Mouse (Mus musculus): ENCODE results near the gene Ccdc142. TPM values are rescaled to one million over a fixed set of nuclear protein-coding genes. Genes with fewer than 3 reads are reported as not detected.
A peak's percentile ranks its signal among the peaks of the same experiment; 100 is the strongest.

Gene Ccdc142
- polyA plus RNA-seq, 1 experiment from 2014 or later, result 2.6 TPM

DNA sequence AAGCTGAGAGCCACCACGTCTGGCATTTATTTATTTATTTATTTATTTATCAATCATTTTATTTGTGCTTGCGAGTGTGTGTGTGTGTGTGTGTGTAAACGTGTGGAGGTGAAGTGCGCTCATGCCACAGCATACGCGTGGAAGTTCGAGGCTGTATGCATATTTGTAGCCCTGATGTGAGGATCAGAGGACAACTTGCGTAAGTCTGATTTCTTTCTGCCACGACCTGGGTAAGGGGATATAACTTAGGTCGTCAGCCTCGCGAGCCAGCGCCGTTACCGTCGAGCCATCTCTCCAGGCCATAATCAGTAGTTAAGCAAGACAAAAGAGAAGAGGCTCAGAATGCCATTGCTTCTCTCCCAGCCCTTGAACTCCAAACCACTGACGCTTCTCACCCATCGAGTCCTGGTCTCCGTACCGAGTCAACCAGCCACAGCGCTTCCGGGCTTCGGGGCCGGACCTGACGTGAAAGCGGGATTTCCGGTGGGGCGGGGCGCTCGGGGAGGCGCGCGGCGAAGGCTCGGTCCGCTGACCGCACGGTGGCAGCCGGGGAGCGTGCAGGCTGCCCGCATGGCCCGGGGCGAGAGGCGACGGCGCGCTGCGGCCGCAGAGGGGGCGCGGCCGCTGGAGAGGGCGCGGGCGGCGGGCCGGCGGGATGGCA lies 13.7 kb downstream of the Ccdc142 start, which contains the start of gene Mogs:
Mogs (plus strand) TSS at position 486 of the 661 bp plus-strand sequence.
- no peaks in the 10 kb centered on the region for H3K9me3 ChIP-seq
- H3K4me3 ChIP-seq (replicated peaks), result peak within 1 kb of the TSS; percentile 83
- peaks cover 34% of the 10 kb centered on the region for H3K36me3 ChIP-seq (replicated peaks)
- no peaks in the 10 kb centered on the region for H3K27me3 ChIP-seq
- peak within 1 kb of the TSS; percentile 79 for H3K27ac ChIP-seq
- 2% methylated on average over 45 of the region's 58 CpGs for WGBS
- H3K4me2 ChIP-seq, result peak within 1 kb of the TSS; percentile 96
- H3K4me1 ChIP-seq, result peaks cover 42% of the 10 kb centered on the region
- peak within 1 kb of the TSS; percentile 92 for H3K9ac ChIP-seq
- peak; percentile 92 for ATAC-seq (ENCODE audit: low FRiP score)

DNA sequence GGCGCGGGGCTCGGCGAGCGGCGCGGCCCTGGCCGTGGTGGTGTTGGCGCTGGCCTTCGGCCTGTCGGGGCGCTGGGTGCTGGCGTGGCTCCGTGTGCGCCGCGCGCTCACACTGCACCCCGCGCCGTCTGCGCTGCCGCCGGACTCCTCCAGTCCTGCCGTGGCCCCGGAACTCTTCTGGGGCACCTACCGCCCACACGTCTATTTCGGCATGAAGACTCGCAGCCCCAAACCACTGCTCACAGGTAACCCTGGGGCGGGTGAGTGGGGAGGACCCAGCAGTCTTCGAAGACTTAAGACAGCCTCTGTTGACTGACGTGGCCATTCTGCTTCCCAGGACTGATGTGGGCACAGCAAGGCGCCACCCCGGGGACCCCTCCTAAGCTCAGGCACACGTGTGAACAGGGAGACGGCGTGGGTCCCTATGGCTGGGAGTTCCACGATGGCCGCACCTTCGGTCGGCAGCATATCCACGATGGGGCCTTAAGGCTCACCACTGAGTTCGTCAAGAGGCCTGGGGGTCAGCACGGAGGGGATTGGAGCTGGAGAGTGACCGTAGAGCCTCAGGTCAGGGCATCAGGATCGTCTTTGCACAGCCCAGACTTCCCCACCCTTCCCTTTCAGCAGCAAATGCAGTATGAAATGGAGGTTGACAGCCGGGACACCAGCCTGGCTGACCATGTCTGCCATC lies 14.4 kb downstream of the Ccdc142 start:
- 3% methylated on average over 27 of the region's 48 CpGs for WGBS
- peaks cover 44% of the 10 kb centered on the region for H3K4me1 ChIP-seq

GRCm38 (mm10) chr6:83116373-83117164 lies 15.2 kb downstream of the Ccdc142 start:
- H3K36me3 ChIP-seq (replicated peaks), result peaks cover 29% of the 10 kb centered on the region
- WGBS, result 88% methylated on average over 11 of the region's 11 CpGs
- H3K4me1 ChIP-seq, result peaks cover 44% of the 10 kb centered on the region
- no peak overlapping the region for H3K27ac ChIP-seq
- peak overlapping the region; percentile 83 for H3K4me3 ChIP-seq (replicated peaks)
- H3K9ac ChIP-seq, result peak overlapping the region; percentile 92
- no peak for ATAC-seq (ENCODE audit: low FRiP score)
- peak overlapping the region; percentile 96 for H3K4me2 ChIP-seq
- H3K27me3 ChIP-seq, result no peaks in the 10 kb centered on the region
- no peaks in the 10 kb centered on the region for H3K9me3 ChIP-seq

More for the DNA sequence above, 14.4 kb downstream of the Ccdc142 start:
- Histone ChIP-seq H3K9me3 (no peaks in the 10 kb centered on the region), H3K27me3 (no peaks in the 10 kb centered on the region), H3K27ac (peak overlapping the region; percentile 79), H3K9ac (peak overlapping the region; percentile 92), H3K36me3 (replicated peaks) (peaks cover 34% of the 10 kb centered on the region), H3K4me2 (peak overlapping the region; percentile 96), H3K4me3 (replicated peaks) (peak overlapping the region; percentile 83)
- ATAC-seq (ENCODE audit: low FRiP score), result peak; percentile 75

DNA sequence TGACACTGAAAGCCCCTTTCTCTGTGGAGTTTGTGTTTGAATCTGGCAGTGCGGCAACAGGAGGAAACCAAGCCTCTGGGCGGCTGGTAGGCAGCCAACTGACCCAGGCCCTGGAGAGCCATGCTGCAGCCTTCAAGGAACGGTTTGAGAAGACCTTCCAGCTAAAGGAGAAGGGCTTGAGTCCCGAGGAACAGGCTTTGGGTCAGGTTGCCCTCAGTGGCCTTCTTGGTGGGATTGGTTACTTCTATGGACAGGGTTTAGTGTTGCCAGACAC lies 15.7 kb downstream of the Ccdc142 start:
- no peaks in the 10 kb centered on the region for H3K9me3 ChIP-seq
- peak overlapping the region; percentile 6; the same call in 1 of the 2 replicates for H3K4me2 ChIP-seq
- H3K9ac ChIP-seq, result no peak overlapping the region
- no peak for ATAC-seq (ENCODE audit: low FRiP score)
- H3K4me3 ChIP-seq (replicated peaks), result peak overlapping the region; percentile 83; the same call in 1 of the 2 replicates
- 91% methylated on average over 4 of the region's 4 CpGs for WGBS
- peaks cover 29% of the 10 kb centered on the region for H3K36me3 ChIP-seq (replicated peaks)
- no peak overlapping the region for H3K27ac ChIP-seq
- H3K27me3 ChIP-seq, result no peaks in the 10 kb centered on the region
- peaks cover 45% of the 10 kb centered on the region for H3K4me1 ChIP-seq

- peaks cover 29% of the 10 kb centered on the region for H3K36me3 ChIP-seq (replicated peaks)
- no peak overlapping the region for H3K4me3 ChIP-seq (replicated peaks)
- no peak overlapping the region for H3K4me2 ChIP-seq
- H3K4me1 ChIP-seq, result peaks cover 50% of the 10 kb centered on the region
- H3K9ac ChIP-seq, result no peak overlapping the region
- 91% methylated on average over 13 of the region's 13 CpGs for WGBS
- H3K9me3 ChIP-seq, result no peaks in the 10 kb centered on the region
- H3K27me3 ChIP-seq, result no peaks in the 10 kb centered on the region
- H3K27ac ChIP-seq, result no peak overlapping the region
- no peak for ATAC-seq (ENCODE audit: low FRiP score)
These were observed 16.2 kb downstream of the Ccdc142 start for GRCm38 (mm10) chr6:83117616-83118015.

GRCm38 (mm10) chr6:83118369-83118768 lies 17.0 kb downstream of the Ccdc142 start:
- Histone ChIP-seq H3K9ac (no peak overlapping the region), H3K4me3 (replicated peaks) (no peak overlapping the region), H3K4me2 (no peak overlapping the region), H3K9me3 (no peaks in the 10 kb centered on the region), H3K4me1 (peaks cover 57% of the 10 kb centered on the region), H3K27ac (peak overlapping the region; percentile 31; the same call in 1 of the 2 replicates), H3K36me3 (replicated peaks) (peaks cover 35% of the 10 kb centered on the region), H3K27me3 (no peaks in the 10 kb centered on the region)
- WGBS, result 89% methylated on average over 11 of the region's 11 CpGs
- no peak for ATAC-seq (ENCODE audit: low FRiP score)

GRCm38 (mm10) chr6:83118825-83119733 lies 17.7 kb downstream of the Ccdc142 start:
- no peak overlapping the region for H3K4me2 ChIP-seq
- H3K36me3 ChIP-seq (replicated peaks), result peaks cover 39% of the 10 kb centered on the region
- no peaks in the 10 kb centered on the region for H3K27me3 ChIP-seq
- 90% methylated on average over 14 of the region's 14 CpGs for WGBS
- H3K4me3 ChIP-seq (replicated peaks), result no peak overlapping the region; the same call in 1 of the 2 replicates
- ATAC-seq (ENCODE audit: low FRiP score), result no peak
- H3K27ac ChIP-seq, result 0 out of 2 replicates have a peak overlapping the region, but pooled peaks have one; percentile 46
- no peaks in the 10 kb centered on the region for H3K9me3 ChIP-seq
- peaks cover 64% of the 10 kb centered on the region for H3K4me1 ChIP-seq
- H3K9ac ChIP-seq, result 0 out of 2 replicates have a peak overlapping the region, but pooled peaks have one; percentile 86

DNA sequence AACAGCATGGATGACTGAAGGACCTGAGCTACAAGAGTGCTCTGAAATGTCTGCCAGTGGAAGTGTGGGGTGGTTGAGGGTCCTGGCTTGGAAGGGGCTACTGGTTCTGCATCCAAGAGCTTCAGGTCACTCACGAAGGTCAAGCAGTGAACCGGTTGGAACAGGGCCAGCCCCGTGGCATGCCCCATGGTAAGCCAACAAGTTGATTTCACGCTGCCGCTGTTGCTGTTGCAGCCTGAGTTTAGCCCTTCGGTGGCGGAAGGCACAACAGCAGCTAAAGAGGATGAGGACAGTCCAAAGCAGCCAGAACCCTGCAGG lies 18.3 kb downstream of the Ccdc142 start:
- Histone ChIP-seq H3K27me3 (no peaks in the 10 kb centered on the region), H3K27ac (no peak overlapping the region), H3K4me2 (peak overlapping the region; percentile 94), H3K9ac (peak overlapping the region; percentile 86; the same call in 1 of the 2 replicates), H3K4me3 (replicated peaks) (peak overlapping the region; percentile 79), H3K36me3 (replicated peaks) (peaks cover 39% of the 10 kb centered on the region), H3K9me3 (no peaks in the 10 kb centered on the region), H3K4me1 (peaks cover 65% of the 10 kb centered on the region)
- WGBS, result 85% methylated on average over 7 of the region's 7 CpGs
- no peak for ATAC-seq (ENCODE audit: low FRiP score)

DNA sequence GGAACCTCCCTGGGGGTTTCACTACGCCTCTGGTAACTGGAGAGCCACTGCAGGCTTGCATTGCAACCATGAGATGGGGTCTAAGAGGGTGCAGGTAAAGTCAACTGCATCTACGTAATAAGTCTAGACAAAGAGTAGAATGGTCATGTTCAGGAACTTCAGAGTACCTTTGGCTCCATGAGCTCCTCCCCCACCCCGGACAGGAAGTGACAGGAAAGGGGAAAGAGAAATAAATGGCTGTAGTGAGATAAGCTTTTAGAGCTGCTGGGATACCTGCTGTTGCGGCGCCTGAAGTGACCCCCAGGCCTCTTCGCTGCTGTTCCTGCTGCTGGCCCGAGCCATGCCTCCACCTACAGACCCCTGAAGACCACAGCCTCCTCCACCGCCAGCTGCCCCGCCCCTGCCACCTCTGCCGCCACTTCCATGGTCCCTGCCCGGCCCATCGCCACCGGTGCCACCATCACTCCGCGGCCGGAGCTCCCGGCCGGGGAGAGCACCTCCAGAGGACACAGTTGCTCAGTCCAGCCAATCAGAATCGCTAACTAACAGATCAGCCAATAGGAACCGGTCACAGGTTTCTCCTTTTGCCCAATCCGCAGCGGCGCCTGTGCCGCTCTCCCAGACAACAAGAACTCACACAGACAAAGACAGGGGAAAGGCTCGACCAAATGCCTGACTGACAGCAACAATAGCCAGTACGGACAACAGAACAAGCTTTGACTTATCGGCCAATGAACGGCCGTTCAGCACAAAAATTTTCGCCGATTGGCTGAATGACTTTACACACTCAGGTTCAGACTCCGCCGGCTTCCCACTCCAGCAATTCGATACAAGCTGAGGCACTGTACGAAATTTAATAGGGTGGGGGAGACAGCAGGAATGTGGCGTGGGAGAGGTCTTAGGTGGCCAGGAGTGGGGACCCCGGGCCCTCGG lies 19.8 kb downstream of the Ccdc142 start, which contains the start of gene Wbp1:
Wbp1 (minus strand) TSS at position 630 of the 933 bp plus-strand sequence.
- H3K27ac ChIP-seq, result peak within 1 kb of the TSS; percentile 99
- under 1% methylated on average over 35 of the region's 38 CpGs for WGBS
- H3K4me1 ChIP-seq, result peaks cover 60% of the 10 kb centered on the region
- peak; percentile 94 for ATAC-seq (ENCODE audit: low FRiP score)
- no peaks in the 10 kb centered on the region for H3K9me3 ChIP-seq
- peak within 1 kb of the TSS; percentile 88 for H3K9ac ChIP-seq
- peak within 1 kb of the TSS; percentile 94 for H3K4me2 ChIP-seq
- peak within 1 kb of the TSS; percentile 79 for H3K4me3 ChIP-seq (replicated peaks)
- H3K36me3 ChIP-seq (replicated peaks), result peaks cover 39% of the 10 kb centered on the region
- H3K27me3 ChIP-seq, result no peaks in the 10 kb centered on the region

DNA sequence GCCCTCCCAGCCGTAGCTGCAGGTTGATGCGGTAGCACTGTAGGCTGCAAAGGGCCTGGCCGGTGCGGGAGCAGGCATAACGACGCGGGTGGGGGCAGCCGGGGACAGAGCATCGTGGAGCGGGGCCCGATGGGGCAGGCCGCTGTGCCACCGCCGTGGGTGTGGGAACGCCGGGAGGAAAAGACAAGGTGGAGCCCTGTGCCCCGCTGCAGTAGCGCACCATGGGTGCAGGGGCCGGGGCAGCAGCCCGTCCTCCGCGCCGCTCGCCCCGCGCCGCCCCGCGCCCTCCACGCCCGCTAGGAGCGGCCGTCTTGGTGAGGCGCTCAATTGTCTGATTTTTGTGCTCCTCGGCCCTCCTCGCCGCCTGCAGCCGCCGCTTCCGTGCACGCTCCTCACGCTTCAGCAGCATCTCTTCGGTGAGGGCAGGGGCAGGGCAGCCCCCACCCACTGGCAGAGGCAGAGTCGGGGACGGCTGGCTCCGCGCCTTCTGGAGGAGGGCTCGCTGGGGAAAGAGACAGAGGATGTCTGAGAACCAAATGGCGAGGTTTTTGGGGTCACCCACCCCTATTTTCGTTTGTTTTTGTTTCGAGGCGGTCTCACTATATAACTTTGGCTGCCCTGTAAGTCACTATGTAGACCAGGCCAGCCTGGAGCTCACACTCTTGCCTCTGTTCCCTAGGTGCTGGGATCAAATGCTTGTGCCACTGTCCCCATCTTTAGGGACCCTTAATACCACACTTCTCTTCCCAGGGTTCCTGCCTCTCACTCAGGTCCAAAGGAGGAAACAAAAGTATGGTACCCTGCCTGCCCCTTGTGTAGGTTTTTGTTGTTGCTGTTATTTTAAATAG lies 20.7 kb downstream of the Ccdc142 start:
- WGBS, result 2% methylated on average over 38 of the region's 52 CpGs
- peak overlapping the region; percentile 79 for H3K4me3 ChIP-seq (replicated peaks)
- peak overlapping the region; percentile 94 for H3K4me2 ChIP-seq
- peak overlapping the region; percentile 99 for H3K27ac ChIP-seq
- H3K9me3 ChIP-seq, result no peaks in the 10 kb centered on the region
- H3K4me1 ChIP-seq, result peaks cover 52% of the 10 kb centered on the region
- no peak; the same call in 1 of the 2 replicates for ATAC-seq (ENCODE audit: low FRiP score)
- no peaks in the 10 kb centered on the region for H3K27me3 ChIP-seq
- peaks cover 38% of the 10 kb centered on the region for H3K36me3 ChIP-seq (replicated peaks)
- peak overlapping the region; percentile 88 for H3K9ac ChIP-seq

All from forebrain, embryonic 12.5 days (tissue).